Mouse (Mus musculus) lung, adult 2 months (tissue): Measurements from ENCODE around the gene Pde4d. TPM values are rescaled to one million over a fixed set of nuclear protein-coding genes. Genes with fewer than 3 reads are reported as not detected.

Experiments
- DNase-seq: peaks from one replicate; pipeline ENCODE4 v3.0.0; 2022
- H3K4me1 ChIP-seq: fragments of 200-500 bp; 2 replicates; pipeline ENCODE4 v1.6.1; 2011; ENCODE audit warnings: low read length; ENCODE audit not compliant: control insufficient read depth, insufficient read depth
- H3K4me3 ChIP-seq: fragments of 200-500 bp; replicated peaks from 2 replicates; pipeline ENCODE3; 2011; ENCODE audit warnings: low read depth, mild to moderate bottlenecking, control low read depth, low read length; ENCODE audit errors: extremely low read depth
- CTCF ChIP-seq: fragments of 200-500 bp; IDR thresholded peaks from 2 replicates; pipeline ENCODE4 v1.5.1; 2011; ENCODE audit warnings: mild to moderate bottlenecking, low read length, control low read depth; ENCODE audit not compliant: insufficient read depth
- POLR2A ChIP-seq: fragments of 200-500 bp; IDR thresholded peaks from 2 replicates; pipeline ENCODE4 v1.6.1; 2011; ENCODE audit warnings: low read depth, mild to moderate bottlenecking, control low read depth, low read length, borderline replicate concordance; ENCODE audit errors: extremely low read depth
- WGBS: fragments of 180-500 bp; shearing (Covaris S2); methylation state at CpG from one replicate; pipeline ENCODE4 v1.1.7; 2018; 5-methylcytosine and 5-hydroxymethylcytosine counted together
- polyA plus RNA-seq: library from polyadenylated mRNA; depleted of rRNA; stranded (reverse); fragments of >200 nt; gene quantifications from 2 replicates; pipeline ENCODE4 v1.2.3, GENCODE M21; 2012

Gene Pde4d
- polyA plus RNA-seq, 1 experiment: 20.0 TPM

- H3K4me1 ChIP-seq: peaks cover 9% of the 10 kb centered on the region
- TF ChIP-seq POLR2A (no peak), CTCF (no peak)
- H3K4me3 ChIP-seq: no peak overlapping the region
- DNase-seq: no peak
- 50% methylated on average over 4 of the region's 4 CpGs for WGBS
Observed at GRCm38 (mm10) chr13:109236047-109236446, 786.3 kb downstream of the Pde4d start.

- WGBS: 29% methylated on average over 4 of the region's 4 CpGs
- TF ChIP-seq CTCF (no peak), POLR2A (no peak)
- no peaks in the 10 kb centered on the region; the same call in none of the 2 replicates for H3K4me1 ChIP-seq
- no peak overlapping the region for H3K4me3 ChIP-seq
- DNase-seq: no peak
Observed at GRCm38 (mm10) chr13:109238670-109239069, 788.9 kb downstream of the Pde4d start.

GRCm38 (mm10) chr13:109239296-109239695 is 789.5 kb downstream of the Pde4d start:
- no peak for DNase-seq
- Histone ChIP-seq H3K4me1 (no peaks in the 10 kb centered on the region; the same call in none of the 2 replicates), H3K4me3 (no peak overlapping the region)
- 35% methylated on average over 11 of the region's 11 CpGs for WGBS
- TF ChIP-seq POLR2A (no peak), CTCF (no peak)

- no peaks in the 10 kb centered on the region; the same call in 1 of the 2 replicates for H3K4me1 ChIP-seq
- DNase-seq: no peak
- no peak for TF ChIP-seq CTCF
- TF ChIP-seq POLR2A: no peak; the same call in 1 of the 2 replicates
- H3K4me3 ChIP-seq: no peak overlapping the region
- WGBS: 59% methylated on average over 9 of the region's 9 CpGs
Observed at GRCm38 (mm10) chr13:109242456-109243050, 792.8 kb downstream of the Pde4d start.

GRCm38 (mm10) chr13:109243160-109243559 is 793.4 kb downstream of the Pde4d start:
- 56% methylated on average over 3 of the region's 3 CpGs for whole genome bisulfite sequencing
- no peak overlapping the region for H3K4me3 ChIP-seq
- no peak for DNase-seq
- TF ChIP-seq POLR2A (no peak), CTCF (no peak)
- no peaks in the 10 kb centered on the region; the same call in 1 of the 2 replicates for H3K4me1 ChIP-seq

GRCm38 (mm10) chr13:109247061-109247460 is 797.3 kb downstream of the Pde4d start:
- WGBS: 96% methylated on average over 4 of the region's 4 CpGs
- TF ChIP-seq CTCF (no peak), POLR2A (no peak)
- no peak overlapping the region for H3K4me3 ChIP-seq

GRCm38 (mm10) chr13:109249315-109249714 is 799.6 kb downstream of the Pde4d start:
- Histone ChIP-seq H3K4me1 (no peaks in the 10 kb centered on the region), H3K4me3 (no peak overlapping the region)
- DNase-seq: no peak
- TF ChIP-seq POLR2A: no peak
- no peak for TF ChIP-seq CTCF

More at GRCm38 (mm10) chr13:109247061-109247460, 797.3 kb downstream of the Pde4d start:
- DNase-seq: no peak
- no peaks in the 10 kb centered on the region; the same call in 1 of the 2 replicates for H3K4me1 ChIP-seq

- TF ChIP-seq CTCF (no peak), POLR2A (no peak)
Observed at GRCm38 (mm10) chr13:109255634-109256033, 805.9 kb downstream of the Pde4d start.

GRCm38 (mm10) chr13:109260220-109260795 is 810.6 kb downstream of the Pde4d start:
- peak; percentile 74 for DNase-seq
- peaks cover 3% of the 10 kb centered on the region for H3K4me1 ChIP-seq
- TF ChIP-seq POLR2A: peak; percentile 53; the same call in 1 of the 2 replicates
- no peak for TF ChIP-seq CTCF
- H3K4me3 ChIP-seq: peak overlapping the region; percentile 59
- 1% methylated on average over 23 of the region's 23 CpGs for WGBS

More at GRCm38 (mm10) chr13:109255634-109256033, 805.9 kb downstream of the Pde4d start:
- 66% methylated on average over 4 of the region's 4 CpGs for WGBS
- no peak for DNase-seq
- no peak overlapping the region for H3K4me3 ChIP-seq
- H3K4me1 ChIP-seq: no peaks in the 10 kb centered on the region
